Mouse (Mus musculus): ENCODE results near the gene Thrap3.

Thrap3 gene

GRCm38 (mm10) chr4:126149798-126150197 lies 52.8 kb downstream of the Thrap3 start:
- no peaks in the 10 kb centered on the region for H3K27me3 ChIP-seq (ENCODE audit: control insufficient read depth, insufficient read depth, low read length, poor library complexity, severe bottlenecking)
- DNase-seq (ENCODE audit: low read depth, low spot score), result no peak
- H3K36me3 ChIP-seq (ENCODE audit: control insufficient read depth, insufficient read depth, low read length, poor library complexity, severe bottlenecking), result no peaks in the 10 kb centered on the region

- Histone ChIP-seq H3K36me3 (ENCODE audit: control insufficient read depth, insufficient read depth, low read length, poor library complexity, severe bottlenecking) (no peaks in the 10 kb centered on the region), H3K27me3 (ENCODE audit: control insufficient read depth, insufficient read depth, low read length, poor library complexity, severe bottlenecking) (no peaks in the 10 kb centered on the region)
- DNase-seq (ENCODE audit: low read depth, low spot score), result no peak
Observed at GRCm38 (mm10) chr4:126149041-126149676, 53.4 kb downstream of the Thrap3 start.

GRCm38 (mm10) chr4:126148161-126148961 lies 54.2 kb downstream of the Thrap3 start:
- no peaks in the 10 kb centered on the region for H3K36me3 ChIP-seq (ENCODE audit: control insufficient read depth, insufficient read depth, low read length, poor library complexity, severe bottlenecking)
- H3K27me3 ChIP-seq (ENCODE audit: control insufficient read depth, insufficient read depth, low read length, poor library complexity, severe bottlenecking), result no peaks in the 10 kb centered on the region
- DNase-seq (ENCODE audit: low read depth, low spot score), result peak; percentile 48

GRCm38 (mm10) chr4:126147533-126148160 lies 54.9 kb downstream of the Thrap3 start, which contains the start of gene Eva1b:
Gene Eva1b, plus strand, starts transcription at chr4:126147744.
- no peak for DNase-seq (ENCODE audit: low read depth, low spot score)
- no peaks in the 10 kb centered on the region for H3K27me3 ChIP-seq (ENCODE audit: control insufficient read depth, insufficient read depth, low read length, poor library complexity, severe bottlenecking)
- no peaks in the 10 kb centered on the region for H3K36me3 ChIP-seq (ENCODE audit: control insufficient read depth, insufficient read depth, low read length, poor library complexity, severe bottlenecking)

GRCm38 (mm10) chr4:126146974-126147532 lies 55.5 kb downstream of the Thrap3 start:
- DNase-seq (ENCODE audit: low read depth, low spot score), result no peak
- Histone ChIP-seq H3K36me3 (ENCODE audit: control insufficient read depth, insufficient read depth, low read length, poor library complexity, severe bottlenecking) (0 out of 2 replicates have a peak, but pooled peaks cover 2% of the 10 kb centered on the region), H3K27me3 (ENCODE audit: control insufficient read depth, insufficient read depth, low read length, poor library complexity, severe bottlenecking) (no peaks in the 10 kb centered on the region)

GRCm38 (mm10) chr4:126145396-126145795 lies 57.2 kb downstream of the Thrap3 start:
- Histone ChIP-seq H3K36me3 (ENCODE audit: control insufficient read depth, insufficient read depth, low read length, poor library complexity, severe bottlenecking) (0 out of 2 replicates have a peak, but pooled peaks cover 2% of the 10 kb centered on the region), H3K27me3 (ENCODE audit: control insufficient read depth, insufficient read depth, low read length, poor library complexity, severe bottlenecking) (no peaks in the 10 kb centered on the region)
- no peak for DNase-seq (ENCODE audit: low read depth, low spot score)

- DNase-seq (ENCODE audit: low read depth, low spot score), result no peak
- no peaks in the 10 kb centered on the region for H3K27me3 ChIP-seq (ENCODE audit: control insufficient read depth, insufficient read depth, low read length, poor library complexity, severe bottlenecking)
- peaks cover 11% of the 10 kb centered on the region; the same call in 1 of the 2 replicates for H3K36me3 ChIP-seq (ENCODE audit: control insufficient read depth, insufficient read depth, low read length, poor library complexity, severe bottlenecking)
Observed at GRCm38 (mm10) chr4:126141021-126141420, 61.5 kb downstream of the Thrap3 start.

GRCm38 (mm10) chr4:126137773-126138172 lies 64.8 kb downstream of the Thrap3 start:
- H3K36me3 ChIP-seq (ENCODE audit: control insufficient read depth, insufficient read depth, low read length, poor library complexity, severe bottlenecking), result peaks cover 18% of the 10 kb centered on the region
- H3K27me3 ChIP-seq (ENCODE audit: control insufficient read depth, insufficient read depth, low read length, poor library complexity, severe bottlenecking), result no peaks in the 10 kb centered on the region
- no peak for DNase-seq (ENCODE audit: low read depth, low spot score)

- H3K36me3 ChIP-seq (ENCODE audit: control insufficient read depth, insufficient read depth, low read length, poor library complexity, severe bottlenecking), result peaks cover 17% of the 10 kb centered on the region
- no peak for DNase-seq (ENCODE audit: low read depth, low spot score)
Observed at GRCm38 (mm10) chr4:126134639-126135038, 67.9 kb downstream of the Thrap3 start.

GRCm38 (mm10) chr4:126134236-126134635 lies 68.3 kb downstream of the Thrap3 start:
- H3K36me3 ChIP-seq (ENCODE audit: control insufficient read depth, insufficient read depth, low read length, poor library complexity, severe bottlenecking), result peaks cover 17% of the 10 kb centered on the region
- no peak for DNase-seq (ENCODE audit: low read depth, low spot score)

More at GRCm38 (mm10) chr4:126134639-126135038, 67.9 kb downstream of the Thrap3 start:
- no peaks in the 10 kb centered on the region for H3K27me3 ChIP-seq (ENCODE audit: control insufficient read depth, insufficient read depth, low read length, poor library complexity, severe bottlenecking)

GRCm38 (mm10) chr4:126132636-126133264 lies 69.8 kb downstream of the Thrap3 start:
- Histone ChIP-seq H3K36me3 (ENCODE audit: control insufficient read depth, insufficient read depth, low read length, poor library complexity, severe bottlenecking) (peaks cover 13% of the 10 kb centered on the region), H3K27me3 (ENCODE audit: control insufficient read depth, insufficient read depth, low read length, poor library complexity, severe bottlenecking) (no peaks in the 10 kb centered on the region)
- DNase-seq (ENCODE audit: low read depth, low spot score), result no peak

More at GRCm38 (mm10) chr4:126134236-126134635, 68.3 kb downstream of the Thrap3 start:
- H3K27me3 ChIP-seq (ENCODE audit: control insufficient read depth, insufficient read depth, low read length, poor library complexity, severe bottlenecking), result no peaks in the 10 kb centered on the region

- H3K27me3 ChIP-seq (ENCODE audit: control insufficient read depth, insufficient read depth, low read length, poor library complexity, severe bottlenecking), result no peaks in the 10 kb centered on the region
- peaks cover 10% of the 10 kb centered on the region for H3K36me3 ChIP-seq (ENCODE audit: control insufficient read depth, insufficient read depth, low read length, poor library complexity, severe bottlenecking)
- no peak for DNase-seq (ENCODE audit: low read depth, low spot score)
Observed at GRCm38 (mm10) chr4:126131290-126132121, 71.1 kb downstream of the Thrap3 start.

GRCm38 (mm10) chr4:126130502-126130901 lies 72.1 kb downstream of the Thrap3 start:
- Histone ChIP-seq H3K36me3 (ENCODE audit: control insufficient read depth, insufficient read depth, low read length, poor library complexity, severe bottlenecking) (peaks cover 9% of the 10 kb centered on the region), H3K27me3 (ENCODE audit: control insufficient read depth, insufficient read depth, low read length, poor library complexity, severe bottlenecking) (no peaks in the 10 kb centered on the region)
- DNase-seq (ENCODE audit: low read depth, low spot score), result no peak

Data from splenic B cell, adult 2 months (primary cell).